Mouse (Mus musculus) liver, embryonic 15.5 days (tissue): ENCODE data around the gene Rnf130. TPM values are rescaled to one million over a fixed set of nuclear protein-coding genes. Genes with fewer than 3 reads are reported as not detected.
A peak's percentile ranks its signal among the peaks of the same experiment; 100 is the strongest.

Experiments
- ATAC-seq: fragments of 200-750 bp; cut with Nextera tagmentation; 2 replicates; pipeline ENCODE4 v1.8.0; 2017; ENCODE audit warnings: moderate number of reproducible peaks, mild to moderate bottlenecking, moderate library complexity; ENCODE audit not compliant: insufficient read depth
- H3K27ac ChIP-seq: fragments of 300-500 bp; sonication (generic); replicated peaks from 2 replicates; pipeline ENCODE4 v1.5.1; 2015; ENCODE audit warnings: mild to moderate bottlenecking, inconsistent platforms
- H3K27me3 ChIP-seq: fragments of 300-500 bp; sonication (generic); 2 replicates; pipeline ENCODE4 v1.6.1; 2015; ENCODE audit warnings: mild to moderate bottlenecking, inconsistent platforms
- H3K36me3 ChIP-seq: fragments of 300-500 bp; sonication (generic); replicated peaks from 2 replicates; pipeline ENCODE4 v1.6.1; 2015; ENCODE audit warnings: moderate library complexity, mild to moderate bottlenecking, inconsistent platforms
- H3K4me1 ChIP-seq: fragments of 300-500 bp; sonication (generic); replicated peaks from 2 replicates; pipeline ENCODE4 v1.6.1; 2015; ENCODE audit warnings: inconsistent platforms
- H3K4me2 ChIP-seq: fragments of 300-500 bp; sonication (generic); 2 replicates; pipeline ENCODE4 v1.6.1; 2015; ENCODE audit warnings: moderate library complexity, mild to moderate bottlenecking, inconsistent platforms
- H3K4me3 ChIP-seq: fragments of 300-500 bp; sonication (generic); replicated peaks from 2 replicates; pipeline ENCODE4 v1.5.1; 2015; ENCODE audit warnings: mild to moderate bottlenecking, inconsistent platforms
- H3K9ac ChIP-seq: fragments of 300-500 bp; sonication (generic); 2 replicates; pipeline ENCODE4 v1.6.1; 2015; ENCODE audit warnings: moderate library complexity, mild to moderate bottlenecking, inconsistent platforms
- H3K9me3 ChIP-seq: fragments of 300-500 bp; sonication (generic); replicated peaks from 2 replicates; pipeline ENCODE4 v1.6.1; 2016; ENCODE audit warnings: inconsistent platforms
- WGBS: fragments of 180-500 bp; shearing (Covaris S2); methylation state at CpG from one replicate; pipeline ENCODE4 v1.1.7; 2015; ENCODE audit warnings: mixed read lengths; ENCODE audit not compliant: insufficient replicate concordance; 5-methylcytosine and 5-hydroxymethylcytosine counted together
- polyA plus RNA-seq: library from polyadenylated mRNA; unstranded; fragments of >200 nt; fragmentation: Nextera tagmentation; extraction: Ambion mirVana; gene quantifications from 2 replicates; pipeline ENCODE4 v1.2.1, GENCODE M21; 2015

Rnf130 gene
- polyA plus RNA-seq, 1 experiment from 2014 or later, result 37.7 TPM

DNA sequence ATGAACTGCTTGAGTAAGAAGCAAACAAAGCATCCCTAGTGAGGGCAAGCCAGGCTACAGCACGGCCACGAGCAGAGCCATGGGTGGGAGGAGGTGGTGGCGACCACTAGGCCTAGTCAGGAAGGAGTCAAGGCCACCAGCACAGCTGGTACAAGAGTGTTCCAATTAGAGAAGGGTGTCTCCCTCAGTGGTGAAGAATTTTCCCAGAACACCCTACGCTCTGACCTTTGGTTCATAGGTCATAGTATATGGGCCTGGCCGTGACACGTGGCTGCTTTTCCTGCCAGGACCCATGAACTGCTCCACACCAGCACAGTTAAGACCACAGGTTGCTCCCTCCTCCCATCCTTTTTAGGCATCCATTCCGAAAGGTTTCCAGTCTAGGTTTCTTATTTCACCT is 114.4 kb downstream of the Rnf130 start:
- Histone ChIP-seq H3K4me1 (peaks cover 16% of the 10 kb centered on the region), H3K36me3 (peaks cover 66% of the 10 kb centered on the region), H3K27ac (0 out of 2 replicates have a peak overlapping the region, but pooled peaks have one; percentile 11), H3K9ac (no peak overlapping the region), H3K4me2 (no peak overlapping the region), H3K27me3 (no peaks in the 10 kb centered on the region), H3K9me3 (no peaks in the 10 kb centered on the region), H3K4me3 (no peak overlapping the region)
- 67% methylated on average over 7 of the region's 7 CpGs for WGBS
- ATAC-seq, result peak; percentile 50; the same call in 1 of the 2 replicates

DNA sequence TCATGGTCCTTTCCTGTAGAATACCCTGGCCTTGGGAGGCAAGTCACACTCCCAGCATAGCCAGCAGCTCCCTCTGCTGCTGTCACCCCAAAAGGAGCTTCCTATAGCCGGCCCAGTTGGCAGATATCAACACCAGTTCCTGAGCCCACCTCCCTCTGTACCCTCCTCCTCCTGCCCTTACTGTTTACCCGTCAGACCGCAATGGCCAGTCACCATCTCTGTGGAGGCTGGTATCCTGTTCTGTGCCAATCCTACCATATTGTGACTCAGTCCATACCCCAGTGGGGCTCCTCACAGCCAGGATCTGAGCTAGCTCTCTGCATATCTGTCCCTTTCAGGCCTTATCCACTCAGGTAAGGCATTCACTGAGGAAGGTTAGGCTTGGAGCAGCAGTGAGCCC is 120.4 kb downstream of the Rnf130 start:
- Histone ChIP-seq H3K27ac (no peak overlapping the region), H3K27me3 (no peaks in the 10 kb centered on the region), H3K4me1 (peaks cover 11% of the 10 kb centered on the region; the same call in 1 of the 2 replicates), H3K36me3 (peaks cover 76% of the 10 kb centered on the region), H3K4me3 (no peak overlapping the region), H3K9me3 (no peaks in the 10 kb centered on the region), H3K4me2 (no peak overlapping the region), H3K9ac (no peak overlapping the region)
- ATAC-seq, result no peak
- 77% methylated on average over 3 of the region's 3 CpGs for whole genome bisulfite sequencing

DNA sequence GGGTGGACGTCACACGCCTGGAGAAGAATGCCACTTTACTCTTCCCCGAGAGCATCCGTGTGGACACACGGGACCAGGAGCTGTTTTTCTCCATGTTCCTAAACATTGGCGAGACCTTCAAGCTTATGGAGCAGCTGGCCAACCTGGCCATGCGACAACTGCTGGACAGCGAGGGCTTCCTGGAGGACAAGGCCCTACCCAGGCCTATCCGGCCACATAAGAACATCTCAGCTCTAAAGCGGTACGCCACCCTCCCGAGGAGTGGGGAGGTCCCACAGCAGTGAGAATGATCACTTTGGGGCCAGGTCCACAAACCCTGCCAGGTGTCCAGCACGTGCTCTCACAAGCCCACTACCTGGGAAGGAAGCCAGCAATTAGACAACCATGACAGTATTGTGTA is 121.0 kb downstream of the Rnf130 start:
- Histone ChIP-seq H3K36me3 (peaks cover 75% of the 10 kb centered on the region), H3K27ac (no peak overlapping the region), H3K4me1 (peaks cover 11% of the 10 kb centered on the region; the same call in 1 of the 2 replicates), H3K9ac (no peak overlapping the region), H3K4me2 (no peak overlapping the region), H3K9me3 (no peaks in the 10 kb centered on the region), H3K4me3 (no peak overlapping the region), H3K27me3 (no peaks in the 10 kb centered on the region)
- 80% methylated on average over 13 of the region's 13 CpGs for WGBS
- no peak for ATAC-seq

DNA sequence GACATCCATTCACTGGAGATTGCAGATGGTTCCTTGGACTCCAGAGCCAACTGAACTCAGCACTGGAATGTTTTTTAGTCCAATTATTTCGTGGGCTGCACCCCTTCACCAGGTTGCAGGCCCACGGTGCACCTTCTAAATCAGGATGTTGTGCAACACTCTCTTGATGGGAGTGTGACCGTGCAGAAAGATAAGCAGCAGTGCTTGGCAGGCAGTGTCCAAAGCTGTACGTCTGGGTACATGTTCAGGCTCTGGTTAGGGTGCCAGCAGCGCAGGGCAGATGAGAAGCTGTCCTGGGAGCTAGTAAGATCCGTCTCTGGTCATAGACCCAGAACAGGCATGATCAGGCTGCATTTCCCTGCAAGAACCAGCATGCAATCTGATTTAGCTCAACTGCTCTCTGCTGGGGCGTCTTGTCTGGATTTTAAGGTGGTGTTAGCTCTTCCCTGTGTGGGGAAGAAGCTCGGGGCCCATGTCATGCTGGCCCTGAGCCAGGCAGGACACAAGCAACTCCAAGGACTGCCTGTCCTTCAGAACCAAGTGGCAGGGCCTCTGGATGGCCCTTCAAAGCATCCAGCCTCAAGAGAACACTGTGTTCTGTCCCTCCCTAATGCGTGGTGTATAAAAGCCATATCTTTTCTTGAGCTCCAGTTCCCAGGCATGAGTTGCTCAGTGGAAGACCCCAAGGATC is 122.3 kb downstream of the Rnf130 start:
- ATAC-seq, result no peak
- no peaks in the 10 kb centered on the region for H3K9me3 ChIP-seq
- H3K36me3 ChIP-seq, result peaks cover 78% of the 10 kb centered on the region
- no peak overlapping the region for H3K4me2 ChIP-seq
- H3K4me1 ChIP-seq, result peaks cover 11% of the 10 kb centered on the region; the same call in 1 of the 2 replicates
- H3K27me3 ChIP-seq, result no peaks in the 10 kb centered on the region
- no peak overlapping the region for H3K27ac ChIP-seq
- H3K4me3 ChIP-seq, result no peak overlapping the region
- H3K9ac ChIP-seq, result no peak overlapping the region
- WGBS, result 44% methylated on average over 9 of the region's 9 CpGs

DNA sequence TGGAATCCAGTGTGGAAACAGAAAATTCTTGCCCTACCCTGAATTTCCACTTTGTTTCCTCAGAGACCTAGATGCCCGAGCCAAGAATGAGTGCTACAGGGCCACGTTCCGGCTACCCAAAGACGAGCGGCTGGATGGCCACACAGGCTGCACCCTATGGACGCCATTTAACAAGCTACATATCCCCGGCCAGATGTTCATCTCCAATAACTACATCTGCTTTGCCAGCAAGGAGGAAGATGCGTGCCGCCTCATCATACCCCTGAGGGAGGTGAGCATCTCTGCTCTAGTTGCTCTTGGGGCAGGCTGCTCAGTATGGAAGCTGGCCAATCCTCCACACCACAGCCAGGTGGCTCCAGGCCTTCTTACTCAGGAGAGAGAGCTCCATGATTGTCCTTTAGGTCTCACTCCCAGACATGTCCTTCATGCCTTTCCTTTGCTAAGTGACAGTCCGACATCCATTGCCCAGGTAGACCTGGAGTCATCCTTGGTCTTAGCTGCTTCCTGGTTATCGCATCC is 122.9 kb downstream of the Rnf130 start:
- Histone ChIP-seq H3K4me1 (peaks cover 11% of the 10 kb centered on the region; the same call in 1 of the 2 replicates), H3K4me2 (no peak overlapping the region), H3K27me3 (no peaks in the 10 kb centered on the region), H3K9ac (no peak overlapping the region), H3K36me3 (peaks cover 81% of the 10 kb centered on the region), H3K4me3 (no peak overlapping the region), H3K9me3 (no peaks in the 10 kb centered on the region), H3K27ac (no peak overlapping the region)
- WGBS, result 83% methylated on average over 11 of the region's 11 CpGs
- no peak for ATAC-seq

DNA sequence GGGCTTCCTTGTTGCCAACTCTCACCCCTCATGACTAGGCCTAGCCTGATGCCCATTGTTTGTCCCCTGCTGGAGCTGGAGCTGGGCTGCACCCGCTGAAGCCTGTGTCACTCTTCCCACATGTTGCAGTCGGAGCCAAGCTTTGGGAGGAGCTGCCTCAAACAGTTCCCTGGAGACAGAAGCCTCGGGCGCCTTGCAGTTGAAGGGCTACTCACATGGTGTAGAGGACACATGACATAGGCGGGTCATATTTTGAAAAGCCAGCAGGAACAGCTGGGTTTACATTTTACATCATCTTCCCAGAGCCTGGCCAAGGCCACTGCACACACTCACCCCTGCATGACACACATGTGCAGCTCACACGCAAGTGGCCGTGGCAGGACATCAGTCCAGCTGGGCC is 124.1 kb downstream of the Rnf130 start:
- no peak overlapping the region for H3K27ac ChIP-seq
- H3K4me3 ChIP-seq, result no peak overlapping the region
- H3K4me1 ChIP-seq, result peaks cover 14% of the 10 kb centered on the region; the same call in 1 of the 2 replicates
- no peaks in the 10 kb centered on the region for H3K27me3 ChIP-seq
- no peaks in the 10 kb centered on the region for H3K9me3 ChIP-seq
- ATAC-seq, result no peak
- 76% methylated on average over 7 of the region's 7 CpGs for WGBS
- peaks cover 79% of the 10 kb centered on the region for H3K36me3 ChIP-seq
- no peak overlapping the region for H3K9ac ChIP-seq
- H3K4me2 ChIP-seq, result no peak overlapping the region

DNA sequence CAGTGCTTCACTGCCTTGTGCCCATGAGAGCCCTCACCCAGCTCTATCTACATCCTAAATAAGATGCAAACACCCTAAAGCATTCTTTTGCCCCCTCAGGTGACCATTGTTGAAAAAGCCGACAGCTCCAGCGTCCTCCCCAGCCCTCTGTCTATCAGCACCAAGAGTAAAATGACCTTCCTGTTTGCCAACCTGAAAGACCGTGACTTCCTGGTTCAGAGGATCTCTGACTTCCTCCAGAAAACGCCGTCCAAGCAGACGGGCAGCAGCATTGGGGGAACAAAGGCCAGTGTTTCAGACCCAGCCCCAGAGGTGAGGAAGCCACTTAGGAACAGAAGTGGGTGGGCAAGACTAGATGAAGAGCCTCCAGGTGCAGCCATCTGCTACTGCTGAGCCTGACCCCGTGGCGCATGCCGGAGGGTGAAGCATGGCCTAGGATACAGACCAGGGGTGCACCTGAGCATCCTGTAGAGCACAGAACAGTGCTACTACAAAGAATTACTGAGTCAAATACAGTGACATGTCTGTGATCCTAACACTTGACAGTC is 124.5 kb downstream of the Rnf130 start:
- 66% methylated on average over 9 of the region's 9 CpGs for WGBS

DNA sequence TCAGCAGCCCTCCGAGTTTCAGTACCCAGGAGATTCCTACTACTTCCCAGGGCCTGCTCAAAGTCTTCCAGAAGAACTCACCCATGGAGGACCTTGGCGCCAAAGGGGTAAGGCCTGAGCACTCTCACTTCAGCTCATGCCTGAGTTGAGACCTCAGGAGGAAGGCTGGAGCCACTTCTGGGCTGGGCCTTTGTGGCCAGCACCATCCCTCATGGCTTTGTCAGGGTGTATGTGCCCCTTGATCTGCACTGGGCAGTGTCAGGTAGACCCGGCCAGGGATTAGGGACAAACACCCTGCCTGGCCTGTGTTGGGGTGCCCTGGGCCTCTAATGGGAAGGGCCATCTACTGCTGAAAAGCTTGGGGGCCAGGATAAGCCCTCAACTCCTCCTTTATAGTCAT is 126.2 kb downstream of the Rnf130 start:
- Histone ChIP-seq H3K4me3 (no peak overlapping the region), H3K4me1 (peaks cover 14% of the 10 kb centered on the region), H3K4me2 (no peak overlapping the region), H3K27me3 (no peaks in the 10 kb centered on the region), H3K36me3 (peaks cover 79% of the 10 kb centered on the region), H3K9me3 (no peaks in the 10 kb centered on the region), H3K27ac (no peak overlapping the region), H3K9ac (no peak overlapping the region)
- WGBS, result 77% methylated on average over 3 of the region's 3 CpGs
- ATAC-seq, result no peak

More for the DNA sequence above, 124.5 kb downstream of the Rnf130 start:
- no peaks in the 10 kb centered on the region for H3K9me3 ChIP-seq
- no peak for ATAC-seq
- H3K27me3 ChIP-seq, result no peaks in the 10 kb centered on the region
- H3K4me3 ChIP-seq, result no peak overlapping the region
- no peak overlapping the region for H3K27ac ChIP-seq
- H3K9ac ChIP-seq, result no peak overlapping the region
- H3K36me3 ChIP-seq, result peaks cover 80% of the 10 kb centered on the region
- no peak overlapping the region for H3K4me2 ChIP-seq
- H3K4me1 ChIP-seq, result peaks cover 14% of the 10 kb centered on the region

DNA sequence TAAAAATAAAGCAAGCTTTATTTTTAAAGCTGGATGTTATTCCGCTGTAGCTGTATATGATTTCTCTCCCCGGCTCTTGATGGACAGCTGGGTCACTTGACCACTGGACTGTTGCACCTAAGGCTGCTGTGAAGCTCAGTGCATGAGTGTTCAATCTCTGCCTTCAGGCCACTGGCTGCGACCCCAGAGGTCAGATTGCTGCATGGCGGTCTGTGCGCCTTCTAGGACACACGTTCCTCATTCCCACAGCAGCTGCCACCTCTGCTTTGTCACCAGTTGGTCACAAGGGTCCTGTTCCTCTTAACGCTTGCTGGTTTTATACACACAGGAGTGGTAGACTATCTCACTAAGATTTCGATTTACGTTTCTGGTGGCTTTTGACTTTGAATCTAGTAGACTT is 129.0 kb downstream of the Rnf130 start:
- Histone ChIP-seq H3K9ac (no peak overlapping the region), H3K4me1 (peaks cover 12% of the 10 kb centered on the region), H3K4me2 (no peak overlapping the region), H3K27me3 (no peaks in the 10 kb centered on the region), H3K36me3 (peaks cover 86% of the 10 kb centered on the region), H3K4me3 (no peak overlapping the region), H3K9me3 (no peaks in the 10 kb centered on the region), H3K27ac (no peak overlapping the region; the same call in 1 of the 2 replicates)
- 0 out of 2 replicates have a peak, but pooled peaks have one; percentile 17 for ATAC-seq
- WGBS, result 72% methylated on average over 9 of the region's 9 CpGs
